Mouse (Mus musculus) small intestine, adult 2 months (tissue): ENCODE measurements around the gene Ror1. TPM values are rescaled to one million over a fixed set of nuclear protein-coding genes. Genes with fewer than 3 reads are reported as not detected.
A peak's percentile ranks its signal among the peaks of the same experiment; 100 is the strongest.

Experiments
- H3K27ac ChIP-seq: fragments of 200-500 bp; 2 replicates; pipeline ENCODE4 v1.5.1; 2012; ENCODE audit warnings: low read depth, low read length, control low read depth, inconsistent platforms; ENCODE audit not compliant: insufficient read depth
- H3K27me3 ChIP-seq: fragments of 200-500 bp; 2 replicates; pipeline ENCODE4 v1.6.1; 2012; ENCODE audit warnings: mild to moderate bottlenecking, moderate library complexity, low read length, inconsistent platforms; ENCODE audit not compliant: control insufficient read depth, insufficient read depth
- H3K36me3 ChIP-seq: fragments of 200-500 bp; 2 replicates; pipeline ENCODE4 v1.6.1; 2012; ENCODE audit warnings: mild to moderate bottlenecking, low read length, control low read depth, inconsistent platforms; ENCODE audit not compliant: control insufficient read depth, insufficient read depth
- H3K4me1 ChIP-seq: fragments of 200-500 bp; 2 replicates; pipeline ENCODE4 v1.6.1; 2012; ENCODE audit warnings: low read length, inconsistent platforms, mixed read lengths; ENCODE audit not compliant: control insufficient read depth, insufficient read depth, insufficient read length
- H3K4me3 ChIP-seq: fragments of 200-500 bp; 2 replicates; pipeline ENCODE4 v1.5.1; 2012; ENCODE audit warnings: low read depth, mild to moderate bottlenecking, control low read depth, inconsistent platforms, low read length, moderate library complexity
- CTCF ChIP-seq: fragments of 200-500 bp; IDR thresholded peaks from 2 replicates; pipeline ENCODE4 v1.5.1; 2012; ENCODE audit warnings: low read depth, mild to moderate bottlenecking, control low read depth, inconsistent platforms, low read length, moderate library complexity, mixed read lengths; ENCODE audit not compliant: insufficient replicate concordance, insufficient read length; ENCODE audit errors: extremely low read depth
- POLR2A ChIP-seq: fragments of 200-500 bp; IDR thresholded peaks from 2 replicates; pipeline ENCODE4 v1.6.1; 2012; ENCODE audit warnings: low read depth, mild to moderate bottlenecking, control low read depth, inconsistent platforms, low read length, moderate library complexity
- WGBS: fragments of 180-500 bp; shearing (Covaris S2); methylation state at CpG from one replicate; pipeline ENCODE4 v1.1.7; 2018; 5-methylcytosine and 5-hydroxymethylcytosine counted together
- polyA plus RNA-seq: library from polyadenylated mRNA; depleted of rRNA; stranded (reverse); fragments of >200 nt; gene quantifications from 2 replicates; pipeline ENCODE4 v1.2.3, GENCODE M21; 2012

Gene Ror1
- polyA plus RNA-seq, 1 experiment = 0.43 TPM

DNA sequence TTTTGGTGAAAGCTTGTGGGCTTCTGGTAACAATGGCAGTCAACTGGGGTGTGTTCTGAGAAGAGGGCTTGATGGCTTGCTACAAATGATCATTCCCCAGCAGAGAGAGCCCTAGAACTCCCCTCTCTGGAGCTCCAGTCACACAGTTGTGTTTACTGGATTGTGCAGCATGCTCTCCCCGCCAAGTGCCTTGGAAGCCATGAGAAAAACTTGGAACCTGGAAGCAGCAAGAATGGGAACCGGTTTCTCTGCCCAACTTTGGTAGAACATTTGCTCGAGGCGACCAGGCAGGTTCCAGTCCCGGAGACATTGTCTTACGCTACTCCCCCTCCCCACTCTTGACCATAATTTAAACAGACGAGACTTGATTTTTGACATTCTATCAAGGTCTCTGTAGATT, 80.0 kb downstream of the Ror1 start:
- TF ChIP-seq CTCF = no peak
- no peak for TF ChIP-seq POLR2A
- Histone ChIP-seq H3K4me1 (no peaks in the 10 kb centered on the region), H3K27ac (no peak overlapping the region), H3K4me3 (no peak overlapping the region), H3K27me3 (no peaks in the 10 kb centered on the region), H3K36me3 (no peaks in the 10 kb centered on the region)
- 79% methylated on average over 7 of the region's 7 CpGs for WGBS

DNA sequence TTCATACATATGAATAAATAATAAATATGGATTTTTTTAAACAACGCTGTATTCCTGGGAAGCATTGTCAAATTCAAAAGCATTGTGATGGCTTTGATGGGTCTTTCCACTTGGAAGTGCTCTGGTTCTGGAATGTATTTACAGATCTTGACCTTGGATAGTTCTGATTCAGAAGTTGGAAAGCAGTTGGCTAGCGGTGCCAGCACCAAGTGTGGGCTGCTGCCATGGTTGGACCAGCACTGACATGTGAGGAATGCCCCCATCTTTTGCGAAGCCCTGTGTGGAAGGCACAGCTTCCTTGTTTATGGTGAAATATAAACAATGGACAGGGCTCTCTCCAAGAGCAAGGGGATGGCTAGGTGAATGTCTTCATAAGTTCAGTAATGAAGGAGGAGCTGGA, 82.7 kb downstream of the Ror1 start:
- no peaks in the 10 kb centered on the region for H3K36me3 ChIP-seq
- H3K27me3 ChIP-seq = no peaks in the 10 kb centered on the region
- no peak overlapping the region for H3K4me3 ChIP-seq
- H3K4me1 ChIP-seq = no peaks in the 10 kb centered on the region
- WGBS = 69% methylated on average over 3 of the region's 3 CpGs
- no peak overlapping the region for H3K27ac ChIP-seq
- TF ChIP-seq POLR2A (no peak), CTCF (no peak)

DNA sequence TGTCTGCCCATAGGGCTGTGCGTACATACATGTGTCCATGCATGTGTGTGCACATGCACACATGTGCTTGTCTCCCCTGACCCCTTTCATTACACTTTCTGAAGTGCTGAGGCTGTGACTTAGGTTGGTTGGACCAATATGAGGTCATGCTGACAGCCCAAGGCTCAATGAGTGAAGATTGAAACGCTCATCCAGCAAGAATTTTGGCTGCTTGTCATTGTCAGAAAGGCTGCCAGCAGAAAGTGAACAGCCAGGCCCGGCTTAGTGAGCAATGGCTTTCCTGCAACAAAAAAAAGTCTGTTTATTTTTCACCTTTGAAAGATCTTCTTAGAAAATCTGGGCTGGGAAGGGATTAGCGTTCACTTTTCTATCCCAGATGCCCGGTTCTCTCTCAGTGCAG, 86.1 kb downstream of the Ror1 start:
- H3K4me1 ChIP-seq = no peaks in the 10 kb centered on the region
- 62% methylated on average over 5 of the region's 5 CpGs for WGBS
- H3K27me3 ChIP-seq = no peaks in the 10 kb centered on the region
- no peak overlapping the region for H3K27ac ChIP-seq
- no peaks in the 10 kb centered on the region for H3K36me3 ChIP-seq
- TF ChIP-seq POLR2A = no peak
- TF ChIP-seq CTCF = no peak
- no peak overlapping the region for H3K4me3 ChIP-seq

DNA sequence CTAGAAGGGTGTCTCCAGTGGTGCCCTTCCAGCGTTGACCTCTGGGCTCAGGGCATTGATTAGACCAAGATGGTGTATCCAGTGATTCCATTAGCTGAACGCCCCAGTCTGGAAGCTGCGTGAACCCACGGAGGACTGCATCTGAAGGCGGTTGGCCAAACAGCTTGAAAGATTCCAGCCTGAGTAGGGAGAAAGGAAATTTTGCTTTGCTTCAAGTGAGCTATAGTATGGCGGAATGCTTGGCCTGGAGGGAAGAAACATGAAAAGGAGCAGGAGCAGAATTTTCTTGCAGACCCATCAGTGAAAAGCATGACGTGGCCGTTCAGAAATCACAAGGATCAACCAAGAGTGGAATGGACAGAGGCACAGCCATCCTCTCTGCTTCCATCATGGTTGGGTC, 91.2 kb downstream of the Ror1 start:
- no peak overlapping the region for H3K27ac ChIP-seq
- H3K4me3 ChIP-seq = no peak overlapping the region
- WGBS = 94% methylated on average over 8 of the region's 8 CpGs
- H3K36me3 ChIP-seq = no peaks in the 10 kb centered on the region
- H3K27me3 ChIP-seq = no peaks in the 10 kb centered on the region
- H3K4me1 ChIP-seq = peaks cover 7% of the 10 kb centered on the region; the same call in 1 of the 2 replicates
- TF ChIP-seq POLR2A (no peak), CTCF (no peak)

DNA sequence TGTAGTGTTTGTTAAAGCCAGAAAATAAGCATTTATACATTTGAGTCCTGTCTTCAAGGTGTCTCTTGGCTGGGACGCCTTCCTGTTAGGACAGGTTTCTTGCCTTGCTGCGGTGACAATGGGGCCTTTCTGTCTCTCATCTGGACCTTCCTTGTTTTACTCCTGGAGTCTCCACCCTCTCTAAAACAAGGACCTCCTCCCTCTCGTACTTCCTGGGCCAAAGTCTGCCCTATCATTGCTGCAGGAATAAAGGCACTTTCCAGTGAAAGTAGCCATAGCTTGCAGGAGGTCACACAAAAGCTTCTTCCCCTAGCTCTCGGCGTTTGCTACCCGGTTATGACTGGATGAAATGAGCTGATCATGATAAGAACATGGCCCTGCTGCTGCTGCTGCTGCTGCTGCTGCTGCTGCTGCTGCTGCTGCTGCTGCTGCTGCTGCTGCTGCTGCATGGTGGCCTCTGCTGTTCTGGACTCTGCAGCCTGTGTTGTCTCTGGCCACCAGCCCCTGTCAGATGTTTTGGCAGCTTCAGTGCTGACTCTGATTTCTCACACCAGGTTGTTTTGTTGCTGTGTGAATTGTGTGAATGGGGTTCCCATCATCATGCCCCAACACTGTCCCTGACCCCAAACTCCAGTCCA, 92.1 kb downstream of the Ror1 start:
- Histone ChIP-seq H3K27ac (peak overlapping the region; percentile 9; the same call in 1 of the 2 replicates), H3K4me1 (peaks cover 7% of the 10 kb centered on the region; the same call in 1 of the 2 replicates), H3K36me3 (no peaks in the 10 kb centered on the region), H3K27me3 (no peaks in the 10 kb centered on the region), H3K4me3 (no peak overlapping the region)
- WGBS = 23% methylated on average over 6 of the region's 6 CpGs
- TF ChIP-seq POLR2A (no peak), CTCF (no peak)

DNA sequence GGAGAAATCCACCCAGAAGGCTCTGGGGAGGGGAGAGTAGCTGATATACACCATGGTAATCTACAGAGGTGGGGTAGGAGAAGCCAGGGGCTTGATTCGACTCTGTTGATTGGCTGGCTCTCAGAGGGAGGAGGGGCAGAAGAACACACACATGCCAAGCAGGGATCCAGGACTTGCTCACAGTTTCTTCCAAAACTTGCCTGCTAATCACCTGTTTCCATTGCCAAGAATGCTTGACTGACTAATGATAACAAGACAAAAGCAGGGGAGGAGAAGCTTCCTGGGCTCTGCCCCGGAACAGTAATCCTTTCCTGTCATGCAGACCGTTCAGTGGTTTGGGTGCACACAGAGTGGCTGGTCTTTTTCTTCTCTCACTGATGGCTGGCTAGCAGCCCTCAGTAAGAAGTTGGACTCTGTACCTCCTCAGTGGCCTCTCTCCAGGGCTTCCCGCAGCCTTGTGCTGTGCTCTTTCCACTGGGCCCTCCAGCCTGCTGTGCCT, 92.7 kb downstream of the Ror1 start:
- WGBS = 15% methylated on average over 4 of the region's 4 CpGs
- Histone ChIP-seq H3K27ac (peak overlapping the region; percentile 9; the same call in 1 of the 2 replicates), H3K27me3 (no peaks in the 10 kb centered on the region), H3K4me1 (peaks cover 7% of the 10 kb centered on the region; the same call in 1 of the 2 replicates), H3K36me3 (no peaks in the 10 kb centered on the region), H3K4me3 (no peak overlapping the region)
- TF ChIP-seq CTCF (no peak), POLR2A (no peak)

DNA sequence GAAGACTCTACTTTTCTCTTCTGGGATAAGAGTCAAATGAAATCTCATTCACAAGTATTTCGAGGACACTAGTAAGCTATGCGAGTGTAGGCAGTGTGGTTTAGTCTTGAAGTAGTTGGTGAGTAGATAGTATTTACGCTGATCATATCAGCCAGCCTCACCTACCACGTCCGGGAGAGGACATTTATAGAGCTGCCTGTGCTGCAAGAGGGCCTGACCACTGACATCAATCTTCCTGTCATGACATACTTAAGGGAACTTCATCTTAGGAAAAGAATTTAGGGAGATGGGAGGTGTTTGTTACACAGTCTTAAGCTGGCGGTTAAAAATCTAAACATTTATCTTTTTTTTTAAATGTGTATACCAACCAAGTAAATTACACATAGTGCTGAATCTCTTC, 95.9 kb downstream of the Ror1 start:
- peaks cover 9% of the 10 kb centered on the region; the same call in 1 of the 2 replicates for H3K4me1 ChIP-seq
- TF ChIP-seq CTCF = no peak
- TF ChIP-seq POLR2A = no peak
- H3K27ac ChIP-seq = no peak overlapping the region
- no peaks in the 10 kb centered on the region for H3K36me3 ChIP-seq
- no peaks in the 10 kb centered on the region for H3K27me3 ChIP-seq
- H3K4me3 ChIP-seq = no peak overlapping the region
- WGBS = 71% methylated on average over 6 of the region's 6 CpGs
